Mouse (Mus musculus) embryonic facial prominence, embryonic 13.5 days (tissue): ENCODE results near the gene Wfdc11. TPM values are rescaled to one million over a fixed set of nuclear protein-coding genes. Genes with fewer than 3 reads are reported as not detected.
"Not testable (repeated sequence)": the region's sequence is repeated elsewhere in the genome, so short reads cannot be mapped to it uniquely, and the experiment has no call there.

Source experiments
- ATAC-seq: fragments of 200-750 bp; cut with Nextera tagmentation; 2 replicates; pipeline ENCODE4 v1.8.0; 2017; ENCODE audit warnings: low read depth; ENCODE audit not compliant: insufficient number of reproducible peaks, insufficient read depth, low FRiP score, low TSS enrichment
- H3K27ac ChIP-seq: fragments of 300-500 bp; sonication (generic); 2 replicates; pipeline ENCODE4 v1.5.1; 2015; ENCODE audit warnings: moderate library complexity, mild to moderate bottlenecking, inconsistent platforms
- H3K27me3 ChIP-seq: fragments of 300-500 bp; sonication (generic); 2 replicates; pipeline ENCODE4 v1.6.1; 2015; ENCODE audit warnings: mild to moderate bottlenecking, inconsistent platforms
- H3K36me3 ChIP-seq: fragments of 300-500 bp; sonication (generic); 2 replicates; pipeline ENCODE4 v1.6.1; 2015; ENCODE audit warnings: mild to moderate bottlenecking, inconsistent platforms
- H3K4me1 ChIP-seq: fragments of 300-500 bp; sonication (generic); 2 replicates; pipeline ENCODE4 v1.6.1; 2015; ENCODE audit warnings: inconsistent platforms
- H3K4me2 ChIP-seq: fragments of 300-500 bp; sonication (generic); 2 replicates; pipeline ENCODE4 v1.6.1; 2015; ENCODE audit warnings: moderate library complexity, mild to moderate bottlenecking, inconsistent platforms
- H3K4me3 ChIP-seq: fragments of 300-500 bp; sonication (generic); 2 replicates; pipeline ENCODE4 v1.5.1; 2015; ENCODE audit warnings: mild to moderate bottlenecking, inconsistent platforms
- H3K9ac ChIP-seq: fragments of 300-500 bp; sonication (generic); 2 replicates; pipeline ENCODE4 v1.6.1; 2015; ENCODE audit warnings: mild to moderate bottlenecking, inconsistent platforms
- H3K9me3 ChIP-seq: fragments of 300-500 bp; sonication (generic); 2 replicates; pipeline ENCODE4 v1.6.1; 2016; ENCODE audit warnings: inconsistent platforms
- WGBS: fragments of 180-500 bp; shearing (Covaris S2); methylation state at CpG from one replicate; pipeline ENCODE4 v1.1.7; 2015; ENCODE audit warnings: mixed read lengths; 5-methylcytosine and 5-hydroxymethylcytosine counted together
- polyA plus RNA-seq: library from polyadenylated mRNA; unstranded; fragments of >200 nt; fragmentation: Nextera tagmentation; extraction: Ambion mirVana; gene quantifications from 2 replicates; pipeline ENCODE4 v1.2.1, GENCODE M21; 2015

Gene Wfdc11
- polyA plus RNA-seq: not detected in 2 replicates

GRCm38 (mm10) chr2:164673987-164674386 lies at the start of gene Wfdc11:
Wfdc11 (minus strand) TSS chr2:164674087.
- Histone ChIP-seq H3K9ac (no peak within 1 kb of the TSS), H3K27me3 (no peaks in the 10 kb centered on the region), H3K4me2 (no peak within 1 kb of the TSS), H3K4me3 (no peak within 1 kb of the TSS), H3K9me3 (no peaks in the 10 kb centered on the region), H3K4me1 (0 out of 2 replicates have a peak, but pooled peaks cover 3% of the 10 kb centered on the region), H3K36me3 (no peaks in the 10 kb centered on the region), H3K27ac (no peak within 1 kb of the TSS)
- WGBS: 72% methylated on average over 7 of the region's 7 CpGs
- ATAC-seq: no peak

GRCm38 (mm10) chr2:164723276-164723675 lies 49.4 kb upstream of the Wfdc11 start:
- no peak for ATAC-seq
- no peaks in the 10 kb centered on the region for H3K36me3 ChIP-seq
- peaks cover 5% of the 10 kb centered on the region; the same call in 1 of the 2 replicates for H3K27me3 ChIP-seq
- H3K27ac ChIP-seq: no peak overlapping the region
- H3K9me3 ChIP-seq: no peaks in the 10 kb centered on the region
- H3K9ac ChIP-seq: no peak overlapping the region
- H3K4me1 ChIP-seq: no peaks in the 10 kb centered on the region
- WGBS: 68% methylated on average over 4 of the region's 4 CpGs
- H3K4me2 ChIP-seq: no peak overlapping the region
- H3K4me3 ChIP-seq: no peak overlapping the region

GRCm38 (mm10) chr2:164716194-164716786 lies 42.4 kb upstream of the Wfdc11 start:
- not testable (repeated sequence) for H3K36me3 ChIP-seq, H3K4me2 ChIP-seq, H3K9ac ChIP-seq, H3K4me1 ChIP-seq, H3K27ac ChIP-seq, H3K27me3 ChIP-seq, H3K4me3 ChIP-seq, H3K9me3 ChIP-seq, ATAC-seq
- 92% methylated on average over 23 of the region's 23 CpGs for WGBS

GRCm38 (mm10) chr2:164715005-164715404 lies 41.1 kb upstream of the Wfdc11 start, which contains the start of gene Spint5:
Spint5 (plus strand) TSS chr2:164715305.
- no peak for ATAC-seq
- Histone ChIP-seq H3K4me1 (no peaks in the 10 kb centered on the region), H3K9me3 (no peaks in the 10 kb centered on the region), H3K9ac (no peak within 1 kb of the TSS), H3K4me3 (no peak within 1 kb of the TSS), H3K4me2 (no peak within 1 kb of the TSS), H3K27ac (no peak within 1 kb of the TSS), H3K27me3 (no peaks in the 10 kb centered on the region), H3K36me3 (no peaks in the 10 kb centered on the region)
- WGBS: 72% methylated on average over 6 of the region's 6 CpGs

- 83% methylated on average over 14 of the region's 14 CpGs for WGBS
- no peak for ATAC-seq
- no peak overlapping the region for H3K9ac ChIP-seq
- H3K36me3 ChIP-seq: no peaks in the 10 kb centered on the region
- H3K27ac ChIP-seq: no peak overlapping the region
- no peaks in the 10 kb centered on the region for H3K4me1 ChIP-seq
- no peak overlapping the region for H3K4me2 ChIP-seq
- H3K4me3 ChIP-seq: no peak overlapping the region
- H3K9me3 ChIP-seq: no peaks in the 10 kb centered on the region
- H3K27me3 ChIP-seq: no peaks in the 10 kb centered on the region
Observed at GRCm38 (mm10) chr2:164705991-164706390, 32.1 kb upstream of the Wfdc11 start.

- Histone ChIP-seq H3K4me1 (no peaks in the 10 kb centered on the region), H3K27ac (no peak overlapping the region), H3K9me3 (no peaks in the 10 kb centered on the region), H3K4me3 (no peak overlapping the region), H3K4me2 (no peak overlapping the region), H3K9ac (no peak overlapping the region), H3K27me3 (no peaks in the 10 kb centered on the region), H3K36me3 (no peaks in the 10 kb centered on the region)
- WGBS: 88% methylated on average over 6 of the region's 6 CpGs
- no peak for ATAC-seq
Observed at GRCm38 (mm10) chr2:164705328-164705727, 31.4 kb upstream of the Wfdc11 start.

GRCm38 (mm10) chr2:164704235-164704634 lies 30.3 kb upstream of the Wfdc11 start:
- 82% methylated on average over 5 of the region's 5 CpGs for WGBS
- Histone ChIP-seq H3K27me3 (no peaks in the 10 kb centered on the region), H3K9me3 (no peaks in the 10 kb centered on the region), H3K27ac (no peak overlapping the region), H3K9ac (no peak overlapping the region), H3K36me3 (no peaks in the 10 kb centered on the region), H3K4me1 (no peaks in the 10 kb centered on the region), H3K4me2 (no peak overlapping the region), H3K4me3 (no peak overlapping the region)
- no peak for ATAC-seq

GRCm38 (mm10) chr2:164701761-164702160 lies 27.9 kb upstream of the Wfdc11 start:
- Histone ChIP-seq H3K4me2 (no peak overlapping the region), H3K27ac (no peak overlapping the region), H3K9me3 (no peaks in the 10 kb centered on the region), H3K36me3 (no peaks in the 10 kb centered on the region), H3K27me3 (no peaks in the 10 kb centered on the region), H3K4me3 (no peak overlapping the region), H3K4me1 (no peaks in the 10 kb centered on the region), H3K9ac (no peak overlapping the region)
- no peak for ATAC-seq
- WGBS: 86% methylated on average over 5 of the region's 5 CpGs

GRCm38 (mm10) chr2:164700959-164701358 lies 27.1 kb upstream of the Wfdc11 start:
- Histone ChIP-seq H3K27me3 (no peaks in the 10 kb centered on the region), H3K9ac (no peak overlapping the region), H3K27ac (no peak overlapping the region), H3K4me3 (no peak overlapping the region), H3K4me2 (no peak overlapping the region), H3K36me3 (no peaks in the 10 kb centered on the region), H3K9me3 (no peaks in the 10 kb centered on the region), H3K4me1 (no peaks in the 10 kb centered on the region)
- 76% methylated on average over 5 of the region's 5 CpGs for whole genome bisulfite sequencing
- ATAC-seq: no peak

- no peaks in the 10 kb centered on the region for H3K27me3 ChIP-seq
- no peak within 1 kb of the TSS for H3K4me2 ChIP-seq
- WGBS: 77% methylated on average over 4 of the region's 4 CpGs
- H3K27ac ChIP-seq: no peak within 1 kb of the TSS
- H3K4me3 ChIP-seq: no peak within 1 kb of the TSS
- no peaks in the 10 kb centered on the region for H3K36me3 ChIP-seq
- no peak for ATAC-seq
- no peak within 1 kb of the TSS for H3K9ac ChIP-seq
- H3K4me1 ChIP-seq: no peaks in the 10 kb centered on the region
- no peaks in the 10 kb centered on the region for H3K9me3 ChIP-seq
Observed at GRCm38 (mm10) chr2:164698201-164698600, 24.3 kb upstream of the Wfdc11 start, which contains the start of gene Spint4. Spint4 (plus strand) TSS chr2:164698501.

GRCm38 (mm10) chr2:164684807-164685206 lies 10.9 kb upstream of the Wfdc11 start, which contains the start of gene Wfdc13:
Wfdc13 (plus strand) TSS chr2:164685107.
- no peak within 1 kb of the TSS for H3K9ac ChIP-seq
- H3K36me3 ChIP-seq: no peaks in the 10 kb centered on the region
- H3K4me2 ChIP-seq: no peak within 1 kb of the TSS
- H3K27me3 ChIP-seq: no peaks in the 10 kb centered on the region
- H3K9me3 ChIP-seq: no peaks in the 10 kb centered on the region
- no peaks in the 10 kb centered on the region for H3K4me1 ChIP-seq
- H3K27ac ChIP-seq: no peak within 1 kb of the TSS
- no peak within 1 kb of the TSS for H3K4me3 ChIP-seq
- 61% methylated on average over 3 of the region's 3 CpGs for WGBS
- no peak for ATAC-seq

- Histone ChIP-seq H3K4me1 (0 out of 2 replicates have a peak, but pooled peaks cover 8% of the 10 kb centered on the region), H3K36me3 (no peaks in the 10 kb centered on the region), H3K9me3 (no peaks in the 10 kb centered on the region), H3K27me3 (no peaks in the 10 kb centered on the region), H3K4me2 (no peak overlapping the region), H3K4me3 (no peak overlapping the region), H3K27ac (no peak overlapping the region), H3K9ac (no peak overlapping the region)
- 27% methylated on average over 3 of the region's 3 CpGs for WGBS
- no peak for ATAC-seq
Observed at GRCm38 (mm10) chr2:164679906-164680305, 6.0 kb upstream of the Wfdc11 start.
